Mouse (Mus musculus): ENCODE results near the gene Larp6.

Gene Larp6

GRCm38 (mm10) chr9:60759436-60760007 lies 46.7 kb downstream of the Larp6 start:
- DNase-seq (ENCODE audit: low spot score), result peak; percentile 48

GRCm38 (mm10) chr9:60765181-60765580 lies 52.4 kb downstream of the Larp6 start:
- DNase-seq (ENCODE audit: low spot score), result no peak

- DNase-seq (ENCODE audit: low spot score), result no peak
These were observed 55.6 kb downstream of the Larp6 start for GRCm38 (mm10) chr9:60768393-60768792.

GRCm38 (mm10) chr9:60769711-60770111 lies 56.9 kb downstream of the Larp6 start:
- DNase-seq (ENCODE audit: low spot score), result no peak

- DNase-seq (ENCODE audit: low spot score), result no peak
These were observed 60.9 kb downstream of the Larp6 start for GRCm38 (mm10) chr9:60773713-60774112.

- DNase-seq (ENCODE audit: low spot score), result no peak
These were observed 64.1 kb downstream of the Larp6 start for GRCm38 (mm10) chr9:60776899-60777298.

- DNase-seq (ENCODE audit: low spot score), result no peak
These were observed 69.4 kb downstream of the Larp6 start for GRCm38 (mm10) chr9:60782057-60782789.

GRCm38 (mm10) chr9:60785069-60785468 lies 72.3 kb downstream of the Larp6 start:
- DNase-seq (ENCODE audit: low spot score), result no peak

GRCm38 (mm10) chr9:60787517-60788110 lies 74.8 kb downstream of the Larp6 start:
- no peak for DNase-seq (ENCODE audit: low spot score)

Data from ovary, adult 18-20 months (tissue).